Mouse (Mus musculus) T-helper 17 cell (primary cell): ENCODE data around the gene Casp8ap2.

Source experiments
- in situ Hi-C, 2 experiments: fragments of 300-600 bp; cut with MboI, MseI; formaldehyde crosslinking; loops; 1 replicate in 1 of 2; 2 replicates in 1 of 2; pipeline ENCODE4 v1.15.1; 2025; ENCODE audit warnings: high pct_unique_total_duplicates in 2 of 2

Gene Casp8ap2

DNA sequence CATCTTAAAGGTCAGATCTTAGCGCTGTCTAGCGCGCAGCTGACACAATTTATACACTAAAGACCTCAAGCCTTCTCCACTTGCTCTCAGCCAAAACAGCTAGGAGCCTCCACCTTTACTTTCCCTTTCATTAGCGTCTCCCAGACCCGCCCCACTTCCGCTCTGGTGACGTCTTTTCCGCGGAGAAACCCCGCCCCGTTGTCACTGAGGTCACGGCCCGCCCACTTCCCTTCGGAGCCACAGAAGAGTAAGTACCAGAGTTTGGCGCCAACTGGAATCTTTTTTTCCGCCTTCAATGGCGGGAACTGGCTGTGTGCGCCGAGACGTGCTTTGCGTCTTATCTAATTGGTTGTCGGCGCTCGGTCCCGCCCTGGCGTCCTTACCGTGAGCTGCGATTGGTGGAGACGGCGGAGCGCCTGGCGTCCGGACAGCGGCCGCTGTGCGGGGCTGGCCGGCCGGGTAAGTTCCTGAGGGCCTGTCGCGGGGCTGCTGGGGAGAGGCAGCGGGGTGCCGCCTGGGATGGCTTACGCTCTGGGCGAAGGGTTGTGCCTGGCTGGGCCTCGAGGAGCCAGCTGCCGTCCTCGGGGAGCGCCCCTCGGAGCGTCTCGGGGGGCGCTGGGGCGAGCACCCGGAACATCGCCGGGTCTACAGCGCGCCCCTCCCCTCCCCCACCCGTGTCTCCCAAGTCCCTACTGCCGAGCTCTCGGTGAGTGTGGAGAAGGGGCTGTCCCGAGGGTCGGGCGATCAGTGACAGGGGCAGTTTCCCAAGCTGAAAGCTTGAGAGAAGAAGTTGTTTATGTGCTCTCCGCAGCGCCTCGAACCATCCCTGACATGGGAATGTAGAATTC lies at the start of gene Casp8ap2:
TSS of gene Casp8ap2 (plus strand) at position 418 of the 848 bp plus-strand sequence.
- in situ Hi-C loops = no loop called here

DNA sequence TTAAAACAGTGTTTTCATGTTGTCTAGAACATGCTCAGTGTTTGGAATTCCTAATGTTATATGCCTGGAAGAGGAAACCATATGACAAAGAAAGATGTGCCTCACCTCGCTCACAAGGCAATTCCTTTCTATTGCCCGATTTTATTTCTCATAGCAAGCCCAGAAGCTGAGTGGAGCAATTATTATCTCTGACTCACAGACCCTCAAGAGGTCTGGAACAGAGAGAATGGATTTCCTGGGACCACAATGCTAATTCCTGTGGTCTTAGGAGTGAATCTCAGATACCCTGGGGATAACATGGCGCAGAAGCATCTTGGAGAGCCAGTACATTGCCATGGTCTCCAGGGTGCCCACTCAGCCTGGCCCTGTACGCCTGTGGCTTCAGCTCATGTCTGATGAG lies 46.2 kb upstream of the Casp8ap2 start:
- in situ Hi-C loops = loop anchor here (10.0 to 25.0 kb wide), 4 partner anchors 204 to 1018 kb away; no protein-coding TSS in a partner anchor

DNA sequence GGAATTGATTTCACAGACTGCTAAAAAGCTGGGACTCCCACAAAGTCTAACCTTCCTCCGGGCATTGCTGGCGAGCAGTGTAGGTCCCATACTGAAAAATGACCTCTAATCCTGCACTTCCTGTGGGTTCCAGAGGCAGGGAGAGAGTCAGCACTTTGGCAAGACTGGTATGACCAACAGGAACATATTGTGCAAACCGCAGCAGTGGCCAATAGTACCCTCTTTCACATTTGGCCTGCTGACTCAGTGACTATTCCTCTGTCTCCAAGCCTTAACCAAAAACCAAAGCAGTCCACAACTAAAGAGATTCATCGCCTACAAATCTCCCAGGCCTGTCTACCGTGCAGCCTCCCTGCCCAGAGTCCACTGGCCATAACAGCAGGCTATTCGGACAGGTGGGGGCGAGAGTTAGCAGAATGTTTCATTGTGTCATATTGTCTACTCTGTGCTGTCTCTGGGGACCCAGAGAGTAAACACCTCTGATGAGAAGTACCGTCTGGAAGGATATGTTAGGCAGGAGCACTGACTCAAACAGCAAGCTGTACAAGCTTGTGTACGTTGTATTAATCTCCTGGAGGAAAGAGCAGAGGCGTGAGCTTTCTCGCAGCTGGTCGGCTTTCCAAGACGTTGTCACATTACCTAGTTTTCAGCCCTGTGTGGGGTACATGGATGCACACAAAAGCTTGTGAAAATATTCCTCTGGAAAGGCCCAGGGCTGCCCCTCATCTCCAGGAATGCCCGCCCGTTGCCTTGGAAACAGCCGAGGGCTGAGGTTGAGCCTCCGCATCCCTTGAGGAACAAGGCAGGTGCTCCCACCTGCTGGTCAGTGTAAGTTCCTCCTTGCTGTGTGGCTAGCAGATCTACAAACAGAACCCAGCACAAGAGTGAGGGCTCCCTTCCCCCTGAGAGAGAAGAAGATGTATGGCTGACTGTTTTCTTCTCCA lies 45.0 kb upstream of the Casp8ap2 start:
- in situ Hi-C loops = loop anchor here (5.0 to 25.0 kb wide), 5 partner anchors 48 to 1017 kb away; no protein-coding TSS in a partner anchor

DNA sequence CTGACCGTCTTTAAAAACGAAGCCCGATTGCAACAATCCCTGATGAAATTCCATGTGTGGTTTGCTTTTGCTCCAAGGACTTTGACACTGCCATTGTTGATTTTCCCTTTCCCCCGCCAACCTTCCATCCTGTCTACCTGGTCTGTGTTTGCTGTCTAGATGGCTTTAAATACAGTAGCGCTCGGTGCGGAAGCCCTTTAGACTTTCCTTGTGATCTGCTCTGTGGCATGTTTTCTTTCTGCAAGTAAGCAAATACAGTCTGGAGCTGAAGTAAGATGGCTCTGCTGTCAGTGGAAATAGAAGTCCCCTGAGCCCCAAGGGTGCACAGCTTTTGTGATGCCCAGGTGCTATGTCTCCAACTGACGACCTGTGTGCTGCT lies 44.3 kb upstream of the Casp8ap2 start:
- in situ Hi-C loops = loop anchor here (5.0 to 25.0 kb wide), 3 partner anchors 49 to 1016 kb away; no protein-coding TSS in a partner anchor

DNA sequence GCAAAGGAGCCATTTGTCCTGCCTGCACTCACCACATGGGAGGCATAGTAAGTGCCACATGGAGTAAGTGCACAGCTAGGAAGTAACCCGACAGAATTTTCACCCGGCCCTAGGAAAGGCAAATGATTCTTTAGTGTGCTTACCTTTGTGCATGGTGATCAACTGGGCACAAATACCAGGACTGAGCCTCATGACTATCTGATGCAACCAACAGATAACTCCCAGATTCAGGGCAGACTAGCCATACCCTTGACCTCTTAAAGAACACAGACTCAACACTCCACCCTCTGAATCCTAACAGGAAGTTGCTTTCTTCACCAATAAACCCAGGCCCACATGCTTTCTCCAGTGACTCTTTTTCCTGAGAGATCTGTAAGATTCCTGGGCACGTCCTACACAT lies 43.8 kb upstream of the Casp8ap2 start:
- in situ Hi-C loops = loop anchor here (5.0 to 25.0 kb wide), 3 partner anchors 49 to 1016 kb away; no protein-coding TSS in a partner anchor

DNA sequence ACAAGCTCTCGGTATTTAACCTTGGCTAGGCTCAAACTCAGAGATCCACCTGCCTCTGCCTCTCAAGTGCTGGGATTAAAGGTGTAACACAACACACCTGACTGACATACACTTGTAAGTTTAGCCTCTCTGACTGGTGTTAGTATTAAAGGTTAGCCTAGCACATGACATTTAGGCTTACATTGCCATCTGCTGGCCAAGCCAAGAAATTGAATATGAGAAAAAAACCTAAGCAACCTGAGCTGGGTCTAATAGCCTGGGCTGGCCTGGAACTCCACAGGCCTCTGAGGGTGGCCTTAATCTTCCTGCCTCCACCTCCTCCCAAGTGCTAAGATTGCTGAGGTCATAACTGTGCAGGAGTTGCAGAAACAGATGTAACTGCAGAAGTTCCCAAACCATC lies 43.1 kb upstream of the Casp8ap2 start:
- in situ Hi-C loops = loop anchor here (5.0 to 25.0 kb wide), 3 partner anchors 50 to 1015 kb away; no protein-coding TSS in a partner anchor

DNA sequence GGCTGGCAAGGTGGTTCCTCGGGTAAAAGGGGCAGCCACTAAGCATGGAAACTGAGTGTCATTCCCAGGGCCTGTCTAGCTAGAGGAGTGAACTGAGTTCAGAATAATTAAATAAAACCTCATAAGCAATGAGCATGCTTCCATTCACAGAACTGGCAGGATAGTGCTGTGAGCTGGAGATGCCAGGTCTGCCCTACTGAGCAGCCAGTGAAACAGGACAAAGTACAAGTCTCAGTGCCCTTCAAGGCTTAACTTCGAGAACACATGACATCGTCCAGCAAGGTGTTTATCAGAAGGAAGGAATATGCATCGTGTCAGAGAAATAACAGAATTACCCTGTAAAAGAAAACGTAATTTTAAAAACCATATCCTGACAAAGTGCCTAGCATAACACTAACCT lies 41.7 kb upstream of the Casp8ap2 start:
- in situ Hi-C loops = loop anchor here (5.0 to 25.0 kb wide), 3 partner anchors 51 to 1014 kb away; no protein-coding TSS in a partner anchor

DNA sequence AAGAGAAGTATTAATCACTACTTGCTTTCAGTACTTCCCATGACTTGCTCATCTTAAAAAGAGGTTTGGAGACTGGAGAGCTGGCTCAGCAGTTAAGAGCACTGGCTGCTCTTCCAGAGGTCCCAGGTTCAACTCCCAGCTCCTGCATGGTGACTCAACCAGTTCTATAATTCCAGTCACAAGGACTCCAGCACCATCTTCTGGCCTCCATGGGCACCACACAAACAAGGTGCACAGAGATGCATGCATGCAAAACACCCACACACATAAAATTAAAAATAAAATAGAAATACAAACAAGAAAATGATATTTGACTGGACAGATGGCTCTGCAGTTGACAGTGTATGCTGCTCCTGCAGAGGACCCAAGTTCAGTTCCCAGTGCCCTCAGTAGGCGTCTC lies 40.6 kb upstream of the Casp8ap2 start:
- in situ Hi-C loops = loop anchor here (5.0 to 25.0 kb wide), 3 partner anchors 52 to 1013 kb away; no protein-coding TSS in a partner anchor

DNA sequence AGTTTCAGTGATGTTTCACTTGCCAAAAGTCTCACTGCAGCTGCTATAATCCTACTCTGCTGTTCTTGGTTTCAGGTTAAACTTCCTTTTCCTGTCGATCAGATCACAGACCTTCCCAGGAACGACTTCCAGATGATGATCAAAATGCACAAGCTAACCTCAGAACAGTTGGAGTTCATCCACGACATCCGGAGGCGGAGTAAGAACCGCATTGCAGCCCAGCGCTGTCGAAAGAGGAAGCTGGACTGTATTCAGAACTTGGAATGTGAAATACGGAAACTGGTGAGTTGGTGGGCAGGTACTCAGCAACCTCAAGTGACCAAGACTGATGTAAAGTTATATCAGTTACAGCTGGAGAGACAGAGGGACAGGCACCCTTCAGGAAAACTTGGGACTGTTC lies 40.1 kb upstream of the Casp8ap2 start:
- in situ Hi-C loops = loop anchor here in 1 of 2 experiments (10.0 kb wide), 1 partner anchor 520 kb away; no protein-coding TSS in a partner anchor

DNA sequence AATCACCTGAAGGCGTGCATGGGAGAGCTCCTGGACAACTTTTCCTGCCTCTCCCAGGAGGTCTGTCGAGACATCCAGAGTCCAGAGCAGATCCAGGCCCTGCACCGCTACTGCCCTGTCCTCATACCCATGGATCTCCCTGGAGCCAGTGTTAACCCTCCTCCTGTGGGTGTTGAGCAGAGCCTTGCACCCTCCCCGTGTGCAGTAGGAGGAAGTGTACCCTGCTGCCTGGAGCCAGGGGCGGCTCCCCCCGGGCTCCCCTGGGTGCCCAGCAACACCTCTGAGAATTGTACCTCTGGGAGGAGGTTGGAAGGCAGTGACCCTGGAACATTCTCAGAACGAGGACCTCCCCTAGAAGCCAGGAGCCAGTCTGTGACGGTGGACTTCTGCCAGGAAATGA lies 35.4 kb upstream of the Casp8ap2 start:
- in situ Hi-C loops = loop anchor here in 1 of 2 experiments (10.0 kb wide), 1 partner anchor 525 kb away; no protein-coding TSS in a partner anchor

DNA sequence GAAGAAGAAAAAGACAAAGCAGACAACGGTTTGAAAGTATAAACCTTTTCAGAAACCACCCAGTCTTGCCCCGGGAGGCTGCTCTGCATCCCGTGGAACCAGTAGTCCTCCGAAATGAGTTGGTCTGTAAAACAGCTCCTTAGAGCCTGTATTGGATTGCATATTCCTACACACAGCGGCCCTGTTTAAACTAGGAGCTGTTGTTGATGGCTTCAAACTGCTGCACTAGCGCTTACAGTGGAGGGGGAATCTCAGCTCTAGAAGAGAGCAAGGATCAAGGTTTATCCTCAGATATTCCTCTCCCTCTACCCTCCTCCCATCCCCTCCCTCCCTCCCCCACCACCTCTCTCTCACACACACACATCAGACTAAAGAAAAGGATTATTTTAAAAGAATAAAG lies 31.1 kb upstream of the Casp8ap2 start:
- in situ Hi-C loops = no loop called here

DNA sequence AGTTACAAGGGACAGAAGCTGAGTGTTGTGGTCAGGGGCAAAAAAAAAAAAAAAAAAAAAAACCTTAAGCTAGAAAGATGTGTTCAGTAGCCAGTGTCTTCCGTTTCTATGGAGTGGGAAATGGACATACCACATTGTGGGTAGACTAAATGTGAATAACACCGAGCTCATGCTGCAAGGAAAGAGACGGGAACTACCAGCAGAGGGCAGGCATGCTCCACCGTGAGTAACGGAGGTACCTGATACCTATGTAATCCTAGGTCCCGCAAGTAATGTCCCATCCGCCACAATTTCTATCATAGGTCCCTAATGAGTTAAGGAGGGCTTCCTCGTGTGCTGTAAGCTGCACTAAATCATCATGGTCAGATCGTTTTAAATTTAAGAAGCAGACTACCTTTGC lies 28.7 kb upstream of the Casp8ap2 start:
- in situ Hi-C loops = no loop called here

DNA sequence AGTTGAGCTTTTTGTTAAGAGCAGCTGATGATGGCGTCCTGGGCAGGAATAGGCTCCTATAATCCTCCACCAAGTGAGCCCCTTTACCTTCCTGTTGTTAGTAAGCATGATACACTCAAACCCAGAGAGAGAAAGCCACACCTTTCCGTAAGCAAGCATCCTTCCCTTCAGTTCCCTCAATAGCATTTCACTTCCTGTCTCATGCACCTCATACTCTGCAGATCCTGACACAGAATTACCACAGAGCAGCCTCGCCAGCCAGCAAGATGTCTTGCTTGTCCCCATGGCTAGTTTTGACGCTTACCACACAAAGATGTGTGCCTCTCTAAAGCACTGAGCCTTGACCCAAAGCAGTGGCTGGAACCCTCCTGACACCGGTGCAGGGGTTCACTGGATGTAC lies 27.7 kb upstream of the Casp8ap2 start:
- in situ Hi-C loops = no loop called here

DNA sequence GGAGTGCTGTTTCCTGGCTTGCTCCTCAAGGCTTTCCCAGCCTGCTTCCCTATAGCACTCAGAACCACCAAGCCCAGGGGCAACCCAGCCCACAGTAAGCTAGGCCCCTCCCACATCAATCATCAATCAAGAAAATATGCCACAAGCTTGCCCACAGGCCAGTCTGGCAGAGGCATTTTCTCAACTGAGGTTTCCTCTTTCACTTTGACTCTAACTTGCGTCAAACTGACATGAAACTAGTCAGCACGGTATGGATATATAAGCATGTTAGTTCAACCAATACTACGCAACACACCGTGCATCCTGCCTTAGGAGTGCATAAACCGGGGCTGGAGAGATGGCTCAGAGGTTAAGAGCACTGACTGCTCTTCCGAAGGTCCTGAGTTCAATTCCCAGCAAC lies 27.0 kb upstream of the Casp8ap2 start:
- in situ Hi-C loops = no loop called here

DNA sequence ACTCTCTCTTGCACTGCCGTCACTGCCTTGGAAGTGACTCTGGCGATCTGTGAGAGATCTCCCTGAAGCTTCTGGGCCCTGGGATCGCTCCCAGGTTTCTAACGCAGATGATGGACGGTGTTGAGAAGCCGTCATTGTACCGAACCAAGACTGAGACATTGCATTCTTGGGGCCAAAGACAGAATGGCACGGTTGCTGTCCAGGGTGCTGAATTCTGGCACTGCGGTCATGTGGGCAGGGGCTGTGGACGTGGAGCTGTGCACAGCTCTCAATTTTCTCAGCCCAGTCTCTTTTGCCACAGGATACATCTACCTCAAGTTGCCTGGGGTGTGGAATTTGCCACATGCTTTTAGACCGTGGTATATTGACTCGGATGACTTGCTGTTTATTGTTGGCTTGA lies 14.1 kb upstream of the Casp8ap2 start:
- in situ Hi-C loops = no loop called here

DNA sequence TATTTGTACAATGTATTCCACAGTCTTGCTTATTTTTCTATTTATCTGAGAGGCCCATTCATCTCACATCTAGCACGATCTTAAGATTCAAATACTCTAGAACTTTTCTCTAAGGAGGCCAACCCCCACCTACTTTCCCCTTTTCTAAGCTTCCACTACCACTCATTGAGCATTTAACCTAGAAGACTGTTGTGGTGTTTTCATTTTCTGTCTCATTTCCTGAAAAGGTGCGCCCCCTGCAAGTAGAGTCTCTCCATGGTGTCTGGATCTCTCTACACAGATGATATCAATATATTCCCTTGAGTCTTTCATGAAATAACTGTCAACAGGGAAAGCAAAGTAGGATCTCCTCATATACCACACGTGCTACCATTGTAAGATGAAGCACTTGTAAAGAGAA lies 12.6 kb upstream of the Casp8ap2 start, which contains the start of gene Gja10:
TSS of gene Gja10 (minus strand) at position 101 of the 400 bp plus-strand sequence.
- in situ Hi-C loops = no loop called here

DNA sequence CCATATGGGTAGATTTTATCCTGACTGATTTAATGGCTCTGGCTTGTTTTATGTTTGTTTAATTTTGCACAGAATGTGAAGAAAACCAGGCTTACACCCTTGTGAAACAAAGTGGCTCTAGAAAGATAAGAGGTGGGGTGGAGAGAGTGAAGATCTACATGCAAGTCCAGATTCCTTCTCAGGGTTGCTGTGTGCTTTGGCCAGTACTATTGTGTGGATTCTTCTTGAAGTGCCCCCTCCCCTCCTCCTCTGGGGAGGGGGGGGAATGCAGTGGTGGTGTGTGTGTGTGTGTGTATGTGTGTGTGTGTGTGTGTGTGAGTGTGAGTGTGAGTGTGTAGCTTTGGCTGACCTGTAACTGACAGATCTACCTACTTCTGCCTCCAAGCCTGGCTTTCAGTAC lies 6.4 kb downstream of the Casp8ap2 start:
- in situ Hi-C loops = no loop called here

DNA sequence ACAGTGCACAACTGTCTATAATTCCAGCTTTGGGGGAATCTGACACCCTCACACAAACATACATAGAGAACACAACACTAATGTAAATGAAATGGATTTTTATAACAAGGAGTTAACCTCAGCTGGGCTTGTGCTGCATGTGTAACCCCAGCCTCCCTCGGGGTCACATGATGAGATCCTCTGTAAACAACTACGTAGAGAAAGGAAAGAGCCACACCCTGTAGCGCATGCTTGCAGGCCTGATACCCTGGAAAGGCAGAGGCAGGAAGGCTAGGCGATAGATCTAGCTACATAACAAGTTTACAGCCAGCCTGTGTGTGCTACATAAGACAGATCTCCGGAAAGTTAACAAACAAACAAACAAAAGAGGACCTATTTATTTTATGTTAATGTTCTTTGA lies 36.4 kb downstream of the Casp8ap2 start:
- in situ Hi-C loops = no loop called here

DNA sequence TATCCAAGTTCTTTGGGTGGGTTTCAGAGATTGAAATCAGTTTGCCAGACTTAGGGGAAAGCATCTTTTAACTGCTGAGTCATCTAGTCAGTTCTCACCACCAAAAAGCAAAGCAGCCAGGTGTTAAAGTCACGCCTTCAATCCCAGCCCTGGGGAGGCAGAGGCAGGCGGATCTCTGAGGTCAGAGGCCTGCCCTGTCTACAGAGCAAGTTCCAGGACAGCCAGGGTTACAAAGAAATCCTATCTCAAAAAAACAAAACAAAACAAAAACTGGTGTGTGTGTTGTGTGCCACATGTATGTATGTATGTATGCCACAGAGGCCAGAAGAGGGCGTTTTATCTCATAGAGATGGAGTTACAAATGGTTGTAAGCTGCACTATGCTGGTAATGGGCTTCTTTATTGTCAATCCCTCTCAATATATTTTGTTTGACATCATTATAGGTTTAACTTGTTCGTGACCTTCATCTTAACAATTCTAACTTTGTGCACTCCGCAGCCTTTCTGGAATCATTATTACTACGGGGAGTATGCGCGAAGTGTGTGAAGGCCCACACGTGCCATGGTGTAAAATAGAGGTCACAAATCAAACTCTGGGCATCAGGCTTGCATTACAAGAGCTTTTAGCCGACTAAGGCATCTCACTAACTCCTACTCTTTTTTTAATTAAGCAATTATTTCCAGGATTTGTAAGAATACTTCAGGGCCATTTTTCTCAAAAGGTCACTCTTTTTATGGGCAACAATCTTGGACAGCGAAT lies 41.1 kb downstream of the Casp8ap2 start:
- in situ Hi-C loops = no loop called here

DNA sequence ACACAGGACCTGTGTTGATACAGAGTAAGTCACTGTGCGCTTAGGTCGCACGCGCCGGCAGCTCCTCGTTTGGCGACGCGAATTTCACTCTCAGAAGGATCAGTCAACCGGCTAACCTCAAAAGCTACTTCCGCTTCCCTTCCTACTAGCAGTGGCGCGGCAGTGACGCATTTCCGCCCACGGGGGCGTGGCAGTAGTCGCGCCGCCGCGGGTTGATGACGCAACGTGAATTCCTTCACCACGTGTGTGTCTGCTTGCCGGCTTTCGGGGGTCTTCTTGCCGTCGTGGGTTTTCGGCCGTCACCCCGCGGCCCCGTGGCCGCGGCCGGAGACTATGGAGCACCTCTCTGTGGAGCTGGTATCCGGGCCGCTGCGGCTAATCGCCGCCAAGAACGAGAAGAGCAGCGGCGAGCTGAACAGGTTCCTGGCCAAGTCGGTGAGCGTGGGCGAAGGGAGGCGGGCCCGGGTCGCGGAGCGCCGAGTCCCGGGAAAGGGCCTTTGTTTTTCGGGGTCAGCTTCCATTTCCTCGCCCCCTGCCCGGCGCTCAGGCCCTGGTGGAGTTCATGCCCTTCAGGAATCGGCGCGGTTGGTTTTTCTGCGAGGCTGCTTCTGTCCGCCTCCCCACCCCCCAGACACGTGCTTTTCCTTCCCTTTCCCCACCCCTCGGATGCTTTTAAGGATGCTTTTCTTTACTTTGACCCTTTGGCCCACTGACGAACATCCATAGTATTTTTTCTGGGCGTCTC lies 41.8 kb downstream of the Casp8ap2 start, which contains the start of gene Mdn1:
TSS of gene Mdn1 (plus strand) at position 202 of the 745 bp plus-strand sequence.
- in situ Hi-C loops = no loop called here
